Mouse (Mus musculus) MEL (cell line): ENCODE data around the gene Eed. TPM values are rescaled to one million over a fixed set of nuclear protein-coding genes. Genes with fewer than 3 reads are reported as not detected.

Source experiments
- DNase-seq: peaks from one replicate; pipeline ENCODE4 v3.0.0; 2011; ENCODE audit warnings: low read depth, low spot score
- H3K27ac ChIP-seq: 2 replicates; pipeline ENCODE4 v1.5.1; 2012; ENCODE audit warnings: low read depth, mild to moderate bottlenecking, control low read depth, low read length, moderate library complexity; ENCODE audit not compliant: control insufficient read depth
- H3K27me3 ChIP-seq, 2 experiments: fragments of 150-350 bp in 1 of 2; sonication (generic) in 1 of 2; 2 replicates each; pipeline ENCODE4 v1.6.1; 2012; ENCODE audit warnings: low read length in 2 of 2, mild to moderate bottlenecking in 2 of 2, improper control_type of control experiment in 1 of 2, moderate library complexity in 1 of 2; ENCODE audit not compliant: insufficient read depth in 2 of 2, control insufficient read depth in 1 of 2
- H3K36me3 ChIP-seq, 2 experiments: 2 replicates each; pipeline ENCODE4 v1.6.1; 2012 to 2014; ENCODE audit warnings: low read length in 2 of 2, improper control_type of control experiment in 1 of 2, inconsistent platforms in 1 of 2, mild to moderate bottlenecking in 1 of 2; ENCODE audit not compliant: insufficient read depth in 2 of 2, control insufficient read depth in 1 of 2
- H3K4me1 ChIP-seq, 2 experiments: fragments of 150-350 bp in 1 of 2; sonication (generic) in 1 of 2; 2 replicates each; pipeline ENCODE4 v1.6.1; 2012; ENCODE audit warnings: low read length in 2 of 2, improper control_type of control experiment in 1 of 2, mild to moderate bottlenecking in 1 of 2; ENCODE audit not compliant: insufficient read depth in 2 of 2, control insufficient read depth in 1 of 2
- H3K4me3 ChIP-seq, 2 experiments: fragments of 150-350 bp in 1 of 2; sonication (generic) in 1 of 2; 2 replicates each; pipeline ENCODE4 v1.5.1; 2012; ENCODE audit warnings: low read depth in 2 of 2, low read length in 2 of 2, mild to moderate bottlenecking in 2 of 2, moderate library complexity in 2 of 2, control low read depth in 1 of 2, improper control_type of control experiment in 1 of 2; ENCODE audit not compliant: control insufficient read depth in 1 of 2, insufficient read depth in 1 of 2
- H3K79me2 ChIP-seq: 2 replicates; pipeline ENCODE4 v1.6.1; 2012; ENCODE audit warnings: mild to moderate bottlenecking, low read length, moderate library complexity; ENCODE audit not compliant: control insufficient read depth, poor library complexity, insufficient read depth
- H3K9ac ChIP-seq: 2 replicates; pipeline ENCODE4 v1.6.1; 2012; ENCODE audit warnings: low read depth, mild to moderate bottlenecking, control low read depth, low read length, moderate library complexity; ENCODE audit not compliant: control insufficient read depth, poor library complexity, severe bottlenecking
- H3K9me3 ChIP-seq: fragments of 150-350 bp; sonication (generic); replicated peaks from 2 replicates; pipeline ENCODE4 v1.6.1; 2012; ENCODE audit warnings: mild to moderate bottlenecking, low read length, improper control_type of control experiment, moderate library complexity; ENCODE audit not compliant: insufficient read depth
- BHLHE40 ChIP-seq: IDR thresholded peaks from 2 replicates; pipeline ENCODE4 v1.6.1; 2012; ENCODE audit warnings: low read depth, mild to moderate bottlenecking, inconsistent platforms, low read length, improper control_type of control experiment, borderline replicate concordance
- CHD2 ChIP-seq: IDR thresholded peaks from 2 replicates; pipeline ENCODE4 v1.6.1; 2011; ENCODE audit warnings: low read length, improper control_type of control experiment
- CTCF ChIP-seq, 3 experiments: IDR thresholded peaks in 2 of 3; conservative IDR thresholded peaks in 1 of 3; 2 replicates each; pipeline ENCODE4 v1.5.1; 2011 to 2012; ENCODE audit warnings: low read length in 3 of 3, low read depth in 2 of 3, mild to moderate bottlenecking in 2 of 3, improper control_type of control experiment in 1 of 3, inconsistent platforms in 1 of 3, mixed read lengths in 1 of 3, moderate library complexity in 1 of 3; ENCODE audit not compliant: control insufficient read depth in 1 of 3, insufficient read depth in 1 of 3, poor library complexity in 1 of 3, severe bottlenecking in 1 of 3
- E2F4 ChIP-seq: IDR thresholded peaks from 2 replicates; pipeline ENCODE4 v1.6.1; 2011; ENCODE audit warnings: low read depth, low read length, improper control_type of control experiment, borderline replicate concordance
- EP300 ChIP-seq, 2 experiments: IDR thresholded peaks; 2 replicates each; pipeline ENCODE4 v1.6.1; 2011; ENCODE audit warnings: improper control_type of control experiment in 2 of 2, low read length in 2 of 2, low read depth in 1 of 2, mild to moderate bottlenecking in 1 of 2
- ETS1 ChIP-seq: IDR thresholded peaks from 2 replicates; pipeline ENCODE4 v1.6.1; 2012; ENCODE audit warnings: low read depth, mild to moderate bottlenecking, inconsistent platforms, low read length, improper control_type of control experiment, moderate library complexity
- GABPA ChIP-seq: IDR thresholded peaks from 2 replicates; pipeline ENCODE4 v1.6.1; 2012; ENCODE audit warnings: low read depth, mild to moderate bottlenecking, inconsistent platforms, low read length, improper control_type of control experiment, moderate library complexity
- GATA1 ChIP-seq: IDR thresholded peaks from 2 replicates; pipeline ENCODE4 v1.6.1; 2011; ENCODE audit warnings: low read depth, low read length, improper control_type of control experiment
- HCFC1 ChIP-seq: IDR thresholded peaks from 2 replicates; pipeline ENCODE4 v1.6.1; 2012; ENCODE audit warnings: low read depth, mild to moderate bottlenecking, inconsistent platforms, low read length, improper control_type of control experiment, moderate library complexity
- JUND ChIP-seq: IDR thresholded peaks from 2 replicates; pipeline ENCODE4 v1.6.1; 2011; ENCODE audit warnings: low read depth, mild to moderate bottlenecking, improper control_type of control experiment, low read length
- KAT2A ChIP-seq: conservative IDR thresholded peaks from 2 replicates; pipeline ENCODE4 v1.6.1; 2012; ENCODE audit warnings: low read depth, low read length, improper control_type of control experiment, inconsistent platforms
- MAX ChIP-seq: IDR thresholded peaks from 2 replicates; pipeline ENCODE4 v1.6.1; 2011; ENCODE audit warnings: low read length, improper control_type of control experiment
- MAZ ChIP-seq: IDR thresholded peaks from 2 replicates; pipeline ENCODE4 v1.6.1; 2012; ENCODE audit warnings: low read depth, mild to moderate bottlenecking, inconsistent platforms, low read length, improper control_type of control experiment
- MEF2A ChIP-seq: IDR thresholded peaks from 2 replicates; pipeline ENCODE4 v1.6.1; 2014; ENCODE audit warnings: low read depth, mild to moderate bottlenecking, inconsistent platforms, low read length, improper control_type of control experiment; ENCODE audit not compliant: poor library complexity, insufficient replicate concordance, severe bottlenecking; ENCODE audit errors: extremely low read depth
- MYB ChIP-seq: IDR thresholded peaks from 2 replicates; pipeline ENCODE4 v1.6.1; 2011; ENCODE audit warnings: mild to moderate bottlenecking, low read depth, low read length, improper control_type of control experiment
- NELFE ChIP-seq: IDR thresholded peaks from 2 replicates; pipeline ENCODE4 v1.6.1; 2011; ENCODE audit warnings: low read depth, low read length, improper control_type of control experiment
- POLR2A ChIP-seq, 2 experiments: IDR thresholded peaks; 2 replicates each; pipeline ENCODE4 v1.6.1; 2011 to 2012; ENCODE audit warnings: low read length in 2 of 2, mild to moderate bottlenecking in 2 of 2, control low read depth in 1 of 2, improper control_type of control experiment in 1 of 2, low read depth in 1 of 2, moderate library complexity in 1 of 2; ENCODE audit not compliant: control insufficient read depth in 1 of 2, insufficient read depth in 1 of 2, poor library complexity in 1 of 2
- POLR2AphosphoS2 ChIP-seq: IDR thresholded peaks from 2 replicates; pipeline ENCODE4 v1.6.1; 2011; ENCODE audit warnings: low read length, improper control_type of control experiment
- POLR2AphosphoS5 ChIP-seq: IDR thresholded peaks from 2 replicates; pipeline ENCODE4 v1.6.1; 2012; ENCODE audit warnings: low read depth, borderline replicate concordance, mild to moderate bottlenecking, inconsistent platforms, low read length, moderate library complexity, mixed read lengths
- TAL1 ChIP-seq: IDR thresholded peaks from 2 replicates; pipeline ENCODE4 v1.6.1; 2012; ENCODE audit warnings: mild to moderate bottlenecking, inconsistent platforms, low read length, moderate library complexity, mixed read lengths
- TBP ChIP-seq: IDR thresholded peaks from 2 replicates; pipeline ENCODE4 v1.8.0; 2011; ENCODE audit warnings: low read depth, low read length, improper control_type of control experiment
- TCF12 ChIP-seq: IDR thresholded peaks from 2 replicates; pipeline ENCODE4 v1.6.1; 2014; ENCODE audit warnings: low read depth, mild to moderate bottlenecking, inconsistent platforms, low read length, improper control_type of control experiment, moderate library complexity
- USF1 ChIP-seq: IDR thresholded peaks from 2 replicates; pipeline ENCODE4 v1.6.1; 2014; ENCODE audit warnings: low read depth, mild to moderate bottlenecking, inconsistent platforms, low read length, improper control_type of control experiment, moderate library complexity
- USF2 ChIP-seq, 2 experiments: IDR thresholded peaks; 2 replicates each; pipeline ENCODE4 v1.6.1; 2011 to 2012; ENCODE audit warnings: improper control_type of control experiment in 2 of 2, low read length in 2 of 2, borderline replicate concordance in 1 of 2, inconsistent platforms in 1 of 2, low read depth in 1 of 2, mild to moderate bottlenecking in 1 of 2; ENCODE audit not compliant: insufficient read depth in 1 of 2
- ZC3H11A ChIP-seq: IDR thresholded peaks from 2 replicates; pipeline ENCODE4 v1.6.1; 2012; ENCODE audit warnings: low read depth, mild to moderate bottlenecking, inconsistent platforms, low read length, improper control_type of control experiment
- ZMIZ1 ChIP-seq: IDR thresholded peaks from 2 replicates; pipeline ENCODE4 v1.6.1; 2012; ENCODE audit warnings: low read depth, mild to moderate bottlenecking, inconsistent platforms, low read length, improper control_type of control experiment, moderate library complexity
- ZNF384 ChIP-seq: IDR thresholded peaks from 2 replicates; pipeline ENCODE4 v1.6.1; 2012; ENCODE audit warnings: low read depth, mild to moderate bottlenecking, inconsistent platforms, low read length, improper control_type of control experiment
- polyA plus RNA-seq, 2 experiments: library from polyadenylated mRNA; stranded (reverse) in 1 of 2; unstranded in 1 of 2; fragments of >175 nt in 1 of 2; fragments of >200 nt in 1 of 2; gene quantifications; 2 replicates each; pipeline versions ENCODE4 v1.2.1 to v1.2.4; 2012; ENCODE audit warnings: low replicate concordance in 2 of 2, low read depth in 1 of 2; ENCODE audit not compliant: insufficient read length in 2 of 2, insufficient read depth in 1 of 2, missing spikeins in 1 of 2
- total RNA-seq: library from RNA; depleted of rRNA; stranded (reverse); fragments of 300-350 nt; gene quantifications from 2 replicates; pipeline ENCODE4 v1.2.3, GENCODE M21; 2012

The Eed gene
- total and polyA plus RNA-seq, 3 experiments = 94.3 to 668 (median 166) TPM

DNA sequence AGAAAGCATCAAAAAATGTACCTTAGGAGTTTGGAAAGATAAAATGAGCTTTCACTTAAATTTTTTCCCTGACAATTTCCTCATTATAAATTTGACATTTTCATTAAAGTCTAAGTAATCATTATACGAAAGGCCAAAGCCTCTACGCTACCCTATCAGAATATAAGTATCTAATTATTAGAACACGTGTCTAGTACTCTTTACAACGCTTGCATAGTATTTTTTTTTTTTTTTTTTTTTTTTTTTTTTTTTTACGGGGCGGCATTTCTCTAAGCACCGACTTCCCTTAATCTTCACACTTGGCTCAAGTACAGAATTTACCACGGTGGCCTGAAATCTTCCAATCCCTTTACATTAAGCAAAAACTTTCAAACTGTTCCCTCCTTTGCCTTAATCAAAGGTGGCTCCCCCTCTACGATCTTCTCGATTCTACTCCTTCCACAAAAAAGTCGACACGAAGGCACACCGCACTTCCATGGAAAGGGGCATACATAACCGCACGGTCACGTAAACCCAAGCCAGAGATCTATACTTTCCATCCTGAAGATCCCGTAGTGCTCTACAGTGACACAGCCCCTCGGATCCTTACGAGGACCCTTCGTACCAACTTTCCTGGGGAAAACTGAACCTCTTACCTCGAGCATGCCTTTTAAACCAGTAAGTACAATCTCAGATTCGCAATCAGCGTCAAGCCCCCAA lies 1.2 kb downstream of the Eed start (continued):
- no peak for TF ChIP-seq BHLHE40

DNA sequence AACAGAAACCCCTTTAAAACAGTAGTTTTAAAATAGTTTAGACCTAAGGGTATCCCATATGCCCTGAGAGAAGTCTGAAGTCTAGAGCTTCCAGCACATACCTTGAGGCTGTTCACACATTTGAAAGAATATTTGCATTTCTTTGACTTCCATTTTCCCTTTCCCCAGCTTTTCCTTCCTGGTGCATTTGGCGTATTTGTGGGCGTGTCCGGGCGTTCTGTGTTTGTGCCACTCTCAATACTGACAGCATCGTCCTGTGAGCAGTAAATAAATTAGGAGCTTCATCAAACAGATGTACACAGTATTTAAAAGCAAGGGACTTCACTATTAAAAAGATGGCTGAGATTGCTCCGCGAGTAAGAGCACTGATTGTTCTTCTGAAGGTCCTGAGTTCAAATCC lies 4.0 kb downstream of the Eed start:
- H3K4me3 ChIP-seq = no peak overlapping the region

DNA sequence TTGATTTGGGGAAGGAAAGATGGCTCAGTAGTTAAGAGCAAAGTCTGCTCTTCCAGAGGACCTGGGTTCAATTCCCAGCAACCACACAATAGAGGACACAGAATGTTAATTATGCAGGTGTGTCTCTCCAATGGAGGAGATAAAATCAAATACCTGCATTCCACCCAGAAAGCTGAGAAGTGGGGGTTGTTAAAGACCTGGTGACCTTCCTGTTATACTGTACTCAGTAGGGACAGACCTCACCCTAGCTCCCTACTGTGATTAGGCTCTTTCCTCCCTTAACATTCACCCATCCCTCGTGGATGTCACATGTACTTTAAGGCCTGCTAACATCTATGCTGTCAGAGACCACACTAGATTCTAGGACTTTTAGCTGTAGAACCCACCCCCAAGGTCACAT lies 5.2 kb downstream of the Eed start:
- no peak for TF ChIP-seq TBP
- TF ChIP-seq HCFC1 = no peak
- TF ChIP-seq MYB = no peak
- no peak for TF ChIP-seq TCF12
- no peak for TF ChIP-seq MAZ
- TF ChIP-seq MEF2A = no peak
- TF ChIP-seq ZNF384 = no peak
- no peak for TF ChIP-seq TAL1
- TF ChIP-seq ZMIZ1 = no peak
- TF ChIP-seq CTCF (IDR thresholded peaks at IDR 0.05 in 2 of 3, conservative IDR thresholded peaks at IDR 0.05 in 1 of 3; ENCODE audit: control insufficient read depth in 1 of 3, insufficient read depth in 1 of 3, low read depth in 2 of 3, low read length in 3 of 3, poor library complexity in 1 of 3, severe bottlenecking in 1 of 3) = no peak
- no peak for TF ChIP-seq GATA1
- no peak for TF ChIP-seq POLR2A (IDR thresholded peaks at IDR 0.05; ENCODE audit: control insufficient read depth in 1 of 2, insufficient read depth in 1 of 2, low read depth in 1 of 2, low read length in 2 of 2, poor library complexity in 1 of 2)
- TF ChIP-seq POLR2AphosphoS2 = no peak
- TF ChIP-seq ZC3H11A = no peak
- TF ChIP-seq JUND = no peak
- no peak for TF ChIP-seq NELFE
- no peak for TF ChIP-seq CHD2
- no peak for TF ChIP-seq USF2 (IDR thresholded peaks at IDR 0.05; ENCODE audit: borderline replicate concordance in 1 of 2, insufficient read depth in 1 of 2, low read depth in 1 of 2, low read length in 2 of 2)
- no peak for TF ChIP-seq POLR2AphosphoS5
- Histone ChIP-seq H3K79me2 (peaks cover 28% of the 10 kb centered on the region), H3K4me1 (peaks cover 5% of the 10 kb centered on the region in 2 experiments; a peak in 3 of 4 replicates), H3K36me3 (peaks cover 16 to 23% of the 10 kb centered on the region in 2 experiments), H3K4me3 (no peak overlapping the region), H3K9me3 (no peaks in the 10 kb centered on the region), H3K27ac (no peak overlapping the region), H3K27me3 (no peaks in the 10 kb centered on the region), H3K9ac (no peak overlapping the region)
- no peak for DNase-seq

More for the DNA sequence above, 4.0 kb downstream of the Eed start:
- H3K9me3 ChIP-seq = no peaks in the 10 kb centered on the region
- TF ChIP-seq E2F4 (no peak), HCFC1 (no peak), NELFE (no peak), USF1 (no peak), MAX (no peak), BHLHE40 (no peak), KAT2A (no peak), MEF2A (no peak), TCF12 (no peak), EP300 (IDR thresholded peaks at IDR 0.05; ENCODE audit: low read depth in 1 of 2, low read length in 2 of 2) (no peak), GATA1 (no peak), POLR2AphosphoS5 (no peak), MAZ (no peak), CHD2 (no peak), GABPA (no peak), ETS1 (no peak), ZNF384 (no peak), MYB (no peak)
- H3K36me3 ChIP-seq = peaks cover 17 to 18% of the 10 kb centered on the region in 2 experiments
- no peak for DNase-seq
- H3K27me3 ChIP-seq = no peaks in the 10 kb centered on the region
- H3K79me2 ChIP-seq = peaks cover 28% of the 10 kb centered on the region
- peaks cover 5% of the 10 kb centered on the region in 2 experiments; a peak in 3 of 4 replicates for H3K4me1 ChIP-seq
- no peak overlapping the region for H3K27ac ChIP-seq
- H3K9ac ChIP-seq = no peak overlapping the region
